Mouse (Mus musculus): ENCODE data around the gene Crtc3. TPM values are rescaled to one million over a fixed set of nuclear protein-coding genes. Genes with fewer than 3 reads are reported as not detected.

Gene Crtc3
- total and polyA plus RNA-seq, 2 experiments from 2014 or later: 14.2 to 14.8 TPM

DNA sequence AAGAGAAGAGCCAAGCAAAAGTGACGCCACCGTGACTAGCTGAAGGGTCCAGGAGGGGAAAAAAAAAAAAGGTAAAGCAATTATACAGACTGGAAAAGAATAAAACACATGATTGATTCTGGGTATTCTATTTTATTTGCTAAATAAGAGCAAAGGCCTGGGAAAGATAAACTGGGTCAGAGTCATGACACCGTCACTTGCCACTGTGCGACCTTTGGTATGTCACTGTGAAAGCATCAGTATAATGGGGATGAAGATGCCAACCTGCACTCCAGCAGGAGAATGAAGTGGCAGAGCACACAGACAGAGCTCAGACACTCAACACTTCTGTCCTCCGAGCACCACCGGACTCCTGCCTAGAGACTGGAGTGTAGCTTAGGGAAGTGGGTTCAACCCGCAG, 34.7 kb downstream of the Crtc3 start:
- H3K9me3 ChIP-seq (ENCODE audit: low read length): no peaks in the 10 kb centered on the region
- H3K36me3 ChIP-seq (ENCODE audit: insufficient read depth): no peaks in the 10 kb centered on the region
- H3K27ac ChIP-seq (ENCODE audit: low read depth, low read length): no peak overlapping the region
- DNase-seq (no peak), ATAC-seq (no peak)
- peaks cover 21% of the 10 kb centered on the region for H3K4me1 ChIP-seq (ENCODE audit: insufficient read depth)
- 0 out of 2 replicates have a peak, but pooled peaks have one; percentile 10 for TF ChIP-seq CTCF (IDR thresholded peaks at IDR 0.05; ENCODE audit: low read depth)
- WGBS: 81% methylated on average over 7 of the region's 7 CpGs
- H3K9ac ChIP-seq: no peak overlapping the region
- no peak overlapping the region for H3K4me2 ChIP-seq (ENCODE audit: low read depth)
- H3K4me3 ChIP-seq (ENCODE audit: low read depth, low read length): no peak overlapping the region
- no peaks in the 10 kb centered on the region for H3K27me3 ChIP-seq (ENCODE audit: insufficient read depth, low read length)

DNA sequence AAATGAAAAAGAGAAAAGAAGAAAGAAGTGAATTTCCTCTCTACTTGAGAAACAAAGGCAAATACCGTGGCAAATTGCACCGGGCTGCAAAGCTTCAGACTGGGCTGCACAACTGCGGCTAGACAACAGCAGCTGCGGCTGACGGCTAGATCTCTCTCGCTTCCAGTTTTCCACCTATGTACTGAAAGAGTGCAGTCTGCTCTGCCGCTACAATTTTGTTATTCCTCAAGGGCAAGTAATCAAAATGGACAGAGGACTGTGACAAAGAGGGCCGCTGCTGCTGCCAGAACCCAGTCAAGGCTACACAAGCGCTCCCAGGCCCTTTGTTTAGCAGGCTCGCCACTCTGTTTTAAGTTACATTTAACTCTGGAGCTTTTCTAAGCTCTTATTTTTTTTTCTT, 35.6 kb downstream of the Crtc3 start:
- 31% methylated on average over 10 of the region's 10 CpGs for WGBS
- no peak for ATAC-seq
- Histone ChIP-seq H3K9me3 (ENCODE audit: low read length) (no peaks in the 10 kb centered on the region), H3K27me3 (ENCODE audit: insufficient read depth, low read length) (no peaks in the 10 kb centered on the region), H3K36me3 (ENCODE audit: insufficient read depth) (no peaks in the 10 kb centered on the region), H3K27ac (ENCODE audit: low read depth, low read length) (peak overlapping the region; percentile 60), H3K4me1 (ENCODE audit: insufficient read depth) (peaks cover 21% of the 10 kb centered on the region), H3K9ac (no peak overlapping the region), H3K4me2 (ENCODE audit: low read depth) (no peak overlapping the region), H3K4me3 (ENCODE audit: low read depth, low read length) (no peak overlapping the region)
- TF ChIP-seq CTCF (IDR thresholded peaks at IDR 0.05; ENCODE audit: low read depth): no peak
- no peak for DNase-seq

DNA sequence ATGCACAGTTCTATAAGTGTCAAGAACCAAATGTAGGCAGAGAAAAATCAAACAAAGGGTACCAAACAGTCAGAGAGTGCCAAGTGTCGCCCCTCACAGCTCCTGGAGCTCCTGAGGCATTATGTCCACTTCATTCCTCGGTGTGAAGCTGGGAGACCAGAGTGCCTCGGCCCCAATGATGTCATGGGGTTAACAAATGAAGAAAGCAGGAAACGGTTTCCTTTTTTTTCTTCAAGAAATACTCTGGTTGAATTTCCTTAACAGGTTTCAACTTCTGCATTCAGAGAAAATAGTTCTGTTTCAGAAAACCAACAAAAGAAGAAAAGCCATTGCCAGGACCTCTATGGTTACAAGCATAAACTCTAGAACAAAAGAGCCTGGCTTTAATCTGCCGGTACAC, 36.4 kb downstream of the Crtc3 start:
- Histone ChIP-seq H3K36me3 (ENCODE audit: insufficient read depth) (no peaks in the 10 kb centered on the region), H3K9me3 (ENCODE audit: low read length) (no peaks in the 10 kb centered on the region), H3K27ac (ENCODE audit: low read depth, low read length) (peak overlapping the region; percentile 60), H3K4me2 (ENCODE audit: low read depth) (no peak overlapping the region), H3K9ac (no peak overlapping the region), H3K4me1 (ENCODE audit: insufficient read depth) (peaks cover 25% of the 10 kb centered on the region), H3K4me3 (ENCODE audit: low read depth, low read length) (no peak overlapping the region), H3K27me3 (ENCODE audit: insufficient read depth, low read length) (no peaks in the 10 kb centered on the region)
- TF ChIP-seq CTCF (IDR thresholded peaks at IDR 0.05; ENCODE audit: low read depth): no peak
- WGBS: 15% methylated on average over 5 of the region's 5 CpGs
- DNase-seq (no peak), ATAC-seq (no peak)

DNA sequence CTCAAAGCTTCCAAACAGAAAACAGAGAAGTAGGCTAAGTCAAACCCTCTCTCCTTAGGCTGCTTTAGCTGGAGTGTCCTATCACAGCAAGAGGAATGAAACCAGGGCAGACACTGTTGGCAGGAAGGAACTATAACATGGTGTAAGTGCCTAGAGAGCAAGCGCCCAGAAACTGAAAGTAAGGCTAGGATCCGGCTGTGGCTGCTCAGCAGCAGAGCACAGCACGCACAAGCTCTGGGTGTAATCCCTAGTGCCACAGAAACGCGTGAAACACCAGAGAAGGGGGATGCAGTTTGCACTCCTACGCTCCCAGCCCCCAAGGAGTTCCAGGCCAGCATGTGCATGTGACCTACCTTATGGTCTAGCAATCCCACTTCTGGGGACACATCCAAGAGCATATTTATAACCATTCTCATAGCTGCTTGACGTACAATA, 41.2 kb downstream of the Crtc3 start:
- no peaks in the 10 kb centered on the region for H3K27me3 ChIP-seq (ENCODE audit: insufficient read depth, low read length)
- DNase-seq (peak; percentile 52), ATAC-seq (peak; percentile 71)
- no peak overlapping the region for H3K4me3 ChIP-seq (ENCODE audit: low read depth, low read length)
- H3K36me3 ChIP-seq (ENCODE audit: insufficient read depth): no peaks in the 10 kb centered on the region
- no peak overlapping the region for H3K9ac ChIP-seq
- TF ChIP-seq CTCF (IDR thresholded peaks at IDR 0.05; ENCODE audit: low read depth): no peak
- H3K27ac ChIP-seq (ENCODE audit: low read depth, low read length): peak overlapping the region; percentile 36
- 50% methylated on average over 7 of the region's 7 CpGs for WGBS
- peaks cover 7% of the 10 kb centered on the region; the same call in 1 of the 2 replicates for H3K4me1 ChIP-seq (ENCODE audit: insufficient read depth)
- H3K9me3 ChIP-seq (ENCODE audit: low read length): no peaks in the 10 kb centered on the region
- no peak overlapping the region for H3K4me2 ChIP-seq (ENCODE audit: low read depth)

DNA sequence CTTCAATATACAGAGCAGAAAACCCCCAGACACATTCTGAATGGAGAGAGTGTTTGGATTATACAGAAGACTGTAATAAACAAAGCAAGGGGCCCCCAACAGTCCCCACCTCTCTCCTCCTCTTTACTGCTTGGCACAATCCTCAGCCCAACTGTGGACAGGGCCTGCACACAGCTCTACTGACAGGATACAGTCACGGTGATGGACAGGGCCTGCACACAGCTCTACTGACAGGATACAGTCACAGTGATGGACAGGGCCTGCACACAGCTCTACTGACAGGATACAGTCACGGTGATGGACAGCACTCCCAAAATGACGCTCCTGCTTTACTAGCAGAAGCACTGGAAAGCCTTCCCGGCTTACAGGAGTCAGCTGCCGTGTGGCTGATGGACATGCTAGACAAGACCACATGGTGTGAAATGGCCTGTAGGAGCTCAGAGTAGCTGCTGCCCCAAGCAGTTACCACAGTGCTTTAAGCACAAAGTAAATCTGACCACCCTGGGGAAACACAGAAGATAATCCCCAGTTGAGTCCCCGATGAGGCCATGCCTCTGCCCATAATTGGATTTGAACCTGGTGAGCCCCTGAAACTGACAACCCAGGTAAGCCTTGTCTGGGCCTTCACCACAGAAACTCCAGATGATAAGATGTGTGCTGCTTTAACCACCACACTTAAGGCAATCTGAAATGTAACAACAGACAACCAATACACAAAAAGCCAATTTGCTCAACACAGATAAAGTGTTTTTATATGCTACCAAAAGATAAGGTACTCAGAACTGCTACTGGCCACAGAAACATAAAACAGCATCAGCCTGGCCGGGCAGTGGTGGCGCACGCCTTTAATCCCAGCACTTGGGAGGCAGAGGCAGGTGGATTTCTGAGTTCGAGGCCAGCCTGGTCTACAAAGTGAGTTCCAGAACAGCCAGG, 42.3 kb downstream of the Crtc3 start:
- no peak for DNase-seq
- H3K4me1 ChIP-seq (ENCODE audit: insufficient read depth): peaks cover 10% of the 10 kb centered on the region; the same call in 1 of the 2 replicates
- H3K27ac ChIP-seq (ENCODE audit: low read depth, low read length): no peak overlapping the region
- ATAC-seq: peak; percentile 14; the same call in 1 of the 2 replicates
- 68% methylated on average over 10 of the region's 10 CpGs for WGBS
- no peaks in the 10 kb centered on the region for H3K27me3 ChIP-seq (ENCODE audit: insufficient read depth, low read length)
- no peaks in the 10 kb centered on the region for H3K9me3 ChIP-seq (ENCODE audit: low read length)
- H3K4me2 ChIP-seq (ENCODE audit: low read depth): no peak overlapping the region
- no peak overlapping the region for H3K4me3 ChIP-seq (ENCODE audit: low read depth, low read length)
- TF ChIP-seq CTCF (IDR thresholded peaks at IDR 0.05; ENCODE audit: low read depth): no peak
- no peaks in the 10 kb centered on the region for H3K36me3 ChIP-seq (ENCODE audit: insufficient read depth)
- H3K9ac ChIP-seq: no peak overlapping the region

DNA sequence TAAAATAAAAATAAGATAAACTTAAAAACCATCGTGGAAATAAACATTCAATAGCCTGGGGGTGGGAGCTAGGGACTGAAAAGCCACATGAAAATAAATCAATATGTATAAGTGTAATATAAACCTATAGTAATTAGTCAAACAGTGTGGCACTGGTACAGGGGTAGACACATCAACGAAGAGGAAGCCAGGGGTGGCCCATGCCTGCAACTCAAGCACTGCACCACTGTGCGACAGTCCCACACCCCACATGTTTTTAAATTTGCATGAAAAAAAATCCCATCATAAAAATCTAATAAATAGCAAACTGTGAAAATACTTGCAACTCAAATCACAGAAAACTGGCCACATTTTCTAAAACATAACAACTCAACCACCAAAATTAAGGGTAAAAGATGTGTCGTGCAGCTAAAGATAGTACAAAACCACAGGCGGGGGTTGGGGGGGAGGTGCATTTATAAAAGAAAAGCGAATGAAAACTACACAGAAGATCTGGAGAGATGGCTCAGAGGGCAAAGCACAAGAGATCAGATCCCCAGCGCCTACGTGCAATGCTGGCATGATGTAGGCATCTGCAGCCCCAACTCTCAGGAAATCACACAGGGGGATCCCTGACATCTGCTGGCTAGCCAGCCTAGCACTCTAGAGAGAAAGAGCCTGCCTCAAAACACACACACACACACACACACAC, 45.6 kb downstream of the Crtc3 start:
- no peak for TF ChIP-seq CTCF (IDR thresholded peaks at IDR 0.05; ENCODE audit: low read depth)
- peaks cover 10% of the 10 kb centered on the region; the same call in 1 of the 2 replicates for H3K4me1 ChIP-seq (ENCODE audit: insufficient read depth)
- H3K36me3 ChIP-seq (ENCODE audit: insufficient read depth): no peaks in the 10 kb centered on the region
- no peaks in the 10 kb centered on the region for H3K9me3 ChIP-seq (ENCODE audit: low read length)
- peak; percentile 35 for ATAC-seq
- no peak overlapping the region for H3K4me2 ChIP-seq (ENCODE audit: low read depth)
- H3K9ac ChIP-seq: no peak overlapping the region
- DNase-seq: no peak
- no peaks in the 10 kb centered on the region for H3K27me3 ChIP-seq (ENCODE audit: insufficient read depth, low read length)
- no peak overlapping the region for H3K4me3 ChIP-seq (ENCODE audit: low read depth, low read length)
- H3K27ac ChIP-seq (ENCODE audit: low read depth, low read length): peak overlapping the region; percentile 23; the same call in 1 of the 2 replicates
- WGBS: 58% methylated on average over 8 of the region's 8 CpGs

Data from forebrain, postnatal 0 days (tissue).